Mouse (Mus musculus) cortical plate, adult 2 months (tissue): ENCODE data around the gene Kcnj5. TPM values are rescaled to one million over a fixed set of nuclear protein-coding genes. Genes with fewer than 3 reads are reported as not detected.

ENCODE experiments used
- H3K27ac ChIP-seq: fragments of 200-500 bp; 2 replicates; pipeline ENCODE4 v1.5.1; 2012; ENCODE audit warnings: low read length, control low read depth, inconsistent platforms; ENCODE audit not compliant: insufficient read depth
- H3K4me1 ChIP-seq: fragments of 200-500 bp; 2 replicates; pipeline ENCODE4 v1.6.1; 2011; ENCODE audit warnings: low read length; ENCODE audit not compliant: control insufficient read depth, insufficient read depth
- H3K4me3 ChIP-seq: fragments of 200-500 bp; 2 replicates; pipeline ENCODE4 v1.5.1; 2011; ENCODE audit warnings: mild to moderate bottlenecking, low read length, control low read depth; ENCODE audit not compliant: insufficient read depth
- CTCF ChIP-seq: fragments of 200-500 bp; IDR thresholded peaks from 2 replicates; pipeline ENCODE4 v1.5.1; 2011; ENCODE audit warnings: mild to moderate bottlenecking, control low read depth, low read length; ENCODE audit not compliant: insufficient read depth; ENCODE audit errors: extremely low read depth
- POLR2A ChIP-seq: fragments of 200-500 bp; IDR thresholded peaks from 2 replicates; pipeline ENCODE4 v1.6.1; 2011; ENCODE audit warnings: mild to moderate bottlenecking, low read length, control low read depth; ENCODE audit not compliant: insufficient read depth; ENCODE audit errors: extremely low read depth
- polyA plus RNA-seq: library from polyadenylated mRNA; depleted of rRNA; stranded (reverse); fragments of >200 nt; gene quantifications from 2 replicates; pipeline ENCODE4 v1.2.3, GENCODE M21; 2012; rRNA removed

Kcnj5 gene
- polyA plus RNA-seq, 1 experiment = 0.42 TPM

DNA sequence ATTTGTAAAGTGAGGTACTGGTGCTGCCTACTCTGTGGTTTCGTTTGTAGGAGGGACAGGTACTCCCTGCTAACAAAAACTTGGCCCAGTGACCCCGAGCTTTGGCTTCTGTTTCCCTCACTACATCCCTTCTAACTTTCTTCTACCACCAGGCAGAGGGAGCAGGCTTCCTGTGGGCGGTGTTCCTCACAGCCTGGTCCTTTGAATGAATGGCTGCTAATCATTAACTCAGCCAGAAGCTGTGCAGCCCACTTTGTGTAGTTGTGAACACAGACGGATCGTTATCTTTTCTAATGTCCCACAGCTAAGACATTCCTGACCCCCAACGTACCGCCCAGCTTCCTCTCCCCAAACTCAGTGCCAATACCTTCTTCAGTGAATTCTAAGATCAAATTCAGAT, 52.5 kb downstream of the Kcnj5 start:
- H3K4me3 ChIP-seq = no peak overlapping the region
- TF ChIP-seq CTCF (no peak), POLR2A (no peak)
- no peak overlapping the region for H3K27ac ChIP-seq
- peaks cover 2% of the 10 kb centered on the region; the same call in 1 of the 2 replicates for H3K4me1 ChIP-seq

DNA sequence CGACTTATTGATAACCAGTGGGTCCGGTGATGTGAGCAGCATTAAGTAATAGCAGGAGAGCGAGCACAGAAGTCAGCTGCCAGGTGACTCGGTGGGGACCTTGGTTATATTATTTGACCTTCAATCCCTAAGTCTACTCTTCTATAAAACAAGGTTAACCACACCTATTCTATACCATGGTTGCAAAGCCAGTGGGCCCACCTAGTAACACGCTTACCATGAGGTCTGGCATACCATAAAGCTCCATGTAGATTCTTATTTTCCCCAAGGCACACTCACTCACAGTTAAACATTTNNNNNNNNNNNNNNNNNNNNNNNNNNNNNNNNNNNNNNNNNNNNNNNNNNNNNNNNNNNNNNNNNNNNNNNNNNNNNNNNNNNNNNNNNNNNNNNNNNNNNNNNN, 60.6 kb downstream of the Kcnj5 start:
- Histone ChIP-seq H3K4me3 (no peak overlapping the region), H3K27ac (no peak overlapping the region), H3K4me1 (no peaks in the 10 kb centered on the region)
- TF ChIP-seq POLR2A (no peak), CTCF (no peak)

DNA sequence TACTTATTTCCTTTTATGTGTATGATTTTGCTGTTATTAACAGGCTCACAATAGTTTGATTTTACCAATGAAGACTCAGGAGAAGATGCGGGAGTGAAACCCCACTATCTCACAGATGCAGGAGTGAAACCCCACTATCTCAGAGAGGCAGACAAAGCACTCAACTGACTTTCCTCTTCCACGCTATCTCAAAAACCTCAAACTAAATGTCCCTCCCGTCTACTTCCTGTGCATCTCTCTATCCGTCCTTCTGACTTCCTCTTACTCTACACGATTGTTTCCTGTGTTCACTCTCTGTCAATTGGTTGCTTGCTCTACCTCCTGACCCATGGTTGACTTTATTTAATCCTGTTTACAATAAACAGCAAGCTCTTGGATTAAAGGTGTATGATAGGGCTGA, 63.7 kb downstream of the Kcnj5 start:
- no peak for TF ChIP-seq POLR2A
- TF ChIP-seq CTCF = no peak
- Histone ChIP-seq H3K4me3 (no peak overlapping the region), H3K4me1 (no peaks in the 10 kb centered on the region), H3K27ac (no peak overlapping the region)

DNA sequence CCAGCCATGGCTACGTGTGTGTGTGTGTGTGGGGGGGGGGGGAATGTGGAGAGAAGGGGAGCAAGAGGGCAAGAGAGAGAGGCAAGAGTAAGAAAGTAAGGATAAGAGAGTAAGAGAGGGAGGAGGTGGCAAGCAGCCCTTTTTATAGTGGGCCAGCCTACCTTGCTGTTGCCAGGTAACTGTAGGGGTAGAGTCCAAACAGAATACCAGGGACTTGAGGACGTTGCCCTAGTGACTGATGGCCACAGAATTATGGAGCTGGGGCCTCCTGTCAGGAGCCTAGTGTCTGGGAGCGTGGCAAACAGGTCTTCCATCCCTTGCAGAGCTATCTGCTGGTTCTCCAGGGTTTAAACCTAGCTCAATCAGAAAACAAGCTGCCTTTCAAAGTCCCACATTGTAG, 64.4 kb downstream of the Kcnj5 start:
- Histone ChIP-seq H3K4me3 (no peak overlapping the region), H3K27ac (no peak overlapping the region), H3K4me1 (no peaks in the 10 kb centered on the region)
- TF ChIP-seq CTCF (no peak), POLR2A (no peak)

DNA sequence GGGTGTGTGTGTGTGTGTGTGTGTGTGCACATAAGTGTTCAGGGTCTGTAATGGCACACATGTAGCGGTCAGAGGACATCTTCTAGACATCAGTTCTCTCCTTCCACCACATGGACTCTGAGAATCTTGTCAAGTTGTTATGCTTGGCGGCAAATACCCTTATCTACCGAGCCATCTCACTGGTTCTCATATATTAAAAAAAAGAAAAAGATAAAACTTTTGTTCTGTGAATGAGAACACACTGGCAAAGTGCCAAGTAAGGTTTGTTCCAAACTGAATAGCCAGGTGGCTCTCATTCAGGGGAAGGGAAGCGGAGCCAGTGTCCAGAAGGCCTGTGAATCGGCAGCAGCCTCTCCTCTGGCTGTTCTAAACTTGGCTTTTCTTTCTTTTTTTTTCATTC, 66.1 kb downstream of the Kcnj5 start:
- no peak for TF ChIP-seq POLR2A
- no peak for TF ChIP-seq CTCF
- no peak overlapping the region for H3K27ac ChIP-seq
- no peak overlapping the region for H3K4me3 ChIP-seq
- H3K4me1 ChIP-seq = no peaks in the 10 kb centered on the region

DNA sequence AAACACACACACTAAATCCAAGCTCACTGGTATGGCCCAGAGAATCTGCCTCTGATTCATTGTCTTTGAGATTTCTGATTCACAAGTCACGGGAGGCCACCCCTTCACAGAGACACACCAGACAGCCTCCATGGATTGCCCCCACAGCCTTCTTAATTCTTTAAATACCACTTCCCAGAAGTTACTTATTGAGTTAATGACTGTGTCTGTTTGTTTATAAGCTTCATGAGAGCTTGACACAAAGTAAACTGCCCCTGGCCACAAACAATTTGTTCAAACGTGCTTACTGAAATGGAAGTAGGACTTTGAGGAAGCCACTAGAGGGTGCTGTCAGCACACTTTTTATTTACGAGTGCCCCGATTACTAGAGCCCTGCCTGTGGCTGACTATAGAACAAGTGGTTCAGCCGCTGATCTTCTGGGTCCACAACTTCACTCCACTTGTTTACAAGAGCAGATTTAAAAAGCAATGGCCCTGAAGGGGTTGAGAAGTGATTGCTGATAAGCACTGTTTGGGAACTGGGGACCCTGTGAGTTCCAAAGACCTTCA, 72.2 kb downstream of the Kcnj5 start:
- H3K4me1 ChIP-seq = no peaks in the 10 kb centered on the region
- H3K27ac ChIP-seq = no peak overlapping the region
- H3K4me3 ChIP-seq = no peak overlapping the region
- TF ChIP-seq POLR2A (no peak), CTCF (peak; percentile 74)

Other genes with a start within 250 kb of the Kcnj5 start
- gene Arhgap32, start 228.2 kb downstream of the Kcnj5 start, polyA plus RNA-seq = 56.1 and 62.2 TPM in 2 replicates
- gene Kcnj1, start 28.1 kb upstream of the Kcnj5 start, polyA plus RNA-seq = not detected in 2 replicates
- 3.0 and 3.7 TPM in 2 replicates for gene Fli1, start 198.5 kb upstream of the Kcnj5 start, polyA plus RNA-seq